Mouse (Mus musculus) left cerebral cortex, postnatal 14 days (tissue): Measurements from ENCODE around the gene Gm10643. TPM values are rescaled to one million over a fixed set of nuclear protein-coding genes. Genes with fewer than 3 reads are reported as not detected.
A peak's percentile ranks its signal among the peaks of the same experiment; 100 is the strongest.

Source experiments
- DNase-seq, 2 experiments: peaks; one replicate each; pipeline ENCODE4 v3.0.0; 2021 to 2022; ENCODE audit warnings: low spot score in 2 of 2, mixed read lengths in 1 of 2
- intact Hi-C: fragments of 180-260 bp; cut with DNase I; formaldehyde crosslinking; loops from one replicate; pipeline ENCODE4 v1.15.1; 2025
- total RNA-seq, 2 experiments: library from RNA; stranded (reverse); gene quantifications; 2 replicates each; pipeline ENCODE4 v1.2.3; 2021

The Gm10643 gene
- total RNA-seq, 2 experiments from 2014 or later = 3.9 to 4.0 TPM

GRCm38 (mm10) chr8:84046505-84046904 is 18.4 kb downstream of the Gm10643 start:
- DNase-seq = no peak
- intact Hi-C loops = no loop called here

- no peak for DNase-seq
- intact Hi-C loops = no loop called here
Measured at GRCm38 (mm10) chr8:84044900-84045299, 20.0 kb downstream of the Gm10643 start, which contains the start of gene Rln3. Gene Rln3, minus strand, starts transcription at chr8:84045000.

GRCm38 (mm10) chr8:84044103-84044502 is 20.8 kb downstream of the Gm10643 start:
- no peak for DNase-seq
- intact Hi-C loops = no loop called here

- intact Hi-C loops = no loop called here
- DNase-seq = no peak
Measured at GRCm38 (mm10) chr8:84042948-84043342, 22.0 kb downstream of the Gm10643 start.

GRCm38 (mm10) chr8:84042066-84042947 is 22.6 kb downstream of the Gm10643 start, which contains the start of gene Il27ra:
Gene Il27ra, minus strand, starts transcription at chr8:84042589.
- DNase-seq = peak in 1 of 2 experiments; percentile 36
- intact Hi-C loops = no loop called here

- DNase-seq = peak; percentile 61 to 83
- intact Hi-C loops = loop anchor here (10.0 kb wide), 1 partner anchor 316 kb away; no protein-coding TSS in a partner anchor
Measured at GRCm38 (mm10) chr8:84039050-84039449, 25.9 kb downstream of the Gm10643 start.

- intact Hi-C loops = loop anchor here (10.0 kb wide), 1 partner anchor 317 kb away; no protein-coding TSS in a partner anchor
Measured at GRCm38 (mm10) chr8:84038015-84038414, 26.9 kb downstream of the Gm10643 start.

GRCm38 (mm10) chr8:84032777-84033176 is 32.2 kb downstream of the Gm10643 start:
- intact Hi-C loops = loop anchor here (10.0 kb wide), 1 partner anchor 322 kb away; no protein-coding TSS in a partner anchor
- DNase-seq = no peak

More at GRCm38 (mm10) chr8:84038015-84038414, 26.9 kb downstream of the Gm10643 start:
- no peak for DNase-seq

GRCm38 (mm10) chr8:84029272-84029671 is 35.7 kb downstream of the Gm10643 start:
- DNase-seq = no peak
- intact Hi-C loops = no loop called here

- intact Hi-C loops = no loop called here
- DNase-seq = no peak
Measured at GRCm38 (mm10) chr8:84027449-84027848, 37.5 kb downstream of the Gm10643 start.

GRCm38 (mm10) chr8:84025863-84026262 is 39.1 kb downstream of the Gm10643 start:
- DNase-seq = no peak
- intact Hi-C loops = no loop called here

GRCm38 (mm10) chr8:84024171-84024570 is 40.8 kb downstream of the Gm10643 start:
- peak in 1 of 2 experiments; percentile 33 for DNase-seq
- intact Hi-C loops = no loop called here

GRCm38 (mm10) chr8:84023631-84024030 is 41.3 kb downstream of the Gm10643 start:
- no peak for DNase-seq
- intact Hi-C loops = no loop called here

- no peak for DNase-seq
- intact Hi-C loops = no loop called here
Measured at GRCm38 (mm10) chr8:84023085-84023484, 41.9 kb downstream of the Gm10643 start.

- intact Hi-C loops = no loop called here
- DNase-seq = no peak
Measured at GRCm38 (mm10) chr8:84021569-84021968, 43.4 kb downstream of the Gm10643 start.

GRCm38 (mm10) chr8:84021096-84021495 is 43.8 kb downstream of the Gm10643 start, which contains the start of gene Palm3:
Gene Palm3, plus strand, starts transcription at chr8:84021471.
- intact Hi-C loops = no loop called here
- no peak for DNase-seq

- intact Hi-C loops = loop anchor here (10.0 kb wide), 2 partner anchors 265 to 745 kb away; no protein-coding TSS in a partner anchor
Measured at GRCm38 (mm10) chr8:84019738-84020137, 45.2 kb downstream of the Gm10643 start.

GRCm38 (mm10) chr8:84015833-84016232 is 49.1 kb downstream of the Gm10643 start:
- intact Hi-C loops = loop anchor here (10.0 kb wide), 2 partner anchors 269 to 749 kb away; no protein-coding TSS in a partner anchor

More at GRCm38 (mm10) chr8:84019738-84020137, 45.2 kb downstream of the Gm10643 start:
- DNase-seq = no peak

More at GRCm38 (mm10) chr8:84015833-84016232, 49.1 kb downstream of the Gm10643 start:
- no peak for DNase-seq
